Mouse (Mus musculus) midbrain, embryonic 14.5 days (tissue): ENCODE results near the gene Hoxa3. TPM values are rescaled to one million over a fixed set of nuclear protein-coding genes. Genes with fewer than 3 reads are reported as not detected.

Source experiments
- ATAC-seq: fragments of 200-750 bp; cut with Nextera tagmentation; 2 replicates; pipeline ENCODE4 v1.8.0; 2017; ENCODE audit warnings: moderate number of reproducible peaks, moderate library complexity; ENCODE audit not compliant: low FRiP score, low TSS enrichment
- DNase-seq: peaks from one replicate; pipeline ENCODE4 v3.0.0-alpha.2; 2015
- H3K27ac ChIP-seq: fragments of 300-500 bp; sonication (generic); replicated peaks from 2 replicates; pipeline ENCODE4 v1.5.1; 2014; ENCODE audit warnings: mild to moderate bottlenecking, low read depth, low read length, moderate library complexity
- H3K27me3 ChIP-seq: fragments of 300-500 bp; sonication (generic); 2 replicates; pipeline ENCODE4 v1.6.1; 2014; ENCODE audit warnings: low read length, control low read depth, mixed read lengths; ENCODE audit not compliant: control insufficient read depth, insufficient read depth
- H3K36me3 ChIP-seq: fragments of 300-500 bp; sonication (generic); 2 replicates; pipeline ENCODE4 v1.6.1; 2014; ENCODE audit warnings: low read length, control low read depth; ENCODE audit not compliant: control insufficient read depth, insufficient read depth
- H3K4me1 ChIP-seq: fragments of 300-500 bp; sonication (generic); 2 replicates; pipeline ENCODE4 v1.6.1; 2014; ENCODE audit warnings: mild to moderate bottlenecking, antibody characterized with exemption, low read length, control low read depth; ENCODE audit not compliant: control insufficient read depth, insufficient read depth
- H3K4me2 ChIP-seq: fragments of 300-500 bp; sonication (generic); 2 replicates; pipeline ENCODE4 v1.6.1; 2014; ENCODE audit warnings: mild to moderate bottlenecking, low read length, moderate library complexity
- H3K4me3 ChIP-seq: fragments of 300-500 bp; sonication (generic); replicated peaks from 2 replicates; pipeline ENCODE4 v1.5.1; 2014; ENCODE audit warnings: low read depth, low read length
- H3K9ac ChIP-seq: fragments of 300-500 bp; sonication (generic); replicated peaks from 2 replicates; pipeline ENCODE4 v1.6.1; 2014; ENCODE audit warnings: mild to moderate bottlenecking, low read length, moderate library complexity
- H3K9me3 ChIP-seq: fragments of 300-500 bp; sonication (generic); 2 replicates; pipeline ENCODE4 v1.6.1; 2016; ENCODE audit warnings: low read length, control low read depth, mixed read lengths; ENCODE audit not compliant: control insufficient read depth
- WGBS: fragments of 180-500 bp; shearing (Covaris S2); extraction: QIAGEN DNeasy Blood & Tissue Kit; methylation state at CpG from one replicate; pipeline ENCODE4 v1.1.7; 2014; 5-methylcytosine and 5-hydroxymethylcytosine counted together
- polyA plus RNA-seq: library from polyadenylated mRNA; unstranded; fragments of >200 nt; fragmentation: Nextera tagmentation; extraction: Ambion mirVana; gene quantifications from 2 replicates; pipeline ENCODE4 v1.2.1, GENCODE M21; 2014

Hoxa3 gene
- polyA plus RNA-seq, 1 experiment from 2014 or later, result not detected

DNA sequence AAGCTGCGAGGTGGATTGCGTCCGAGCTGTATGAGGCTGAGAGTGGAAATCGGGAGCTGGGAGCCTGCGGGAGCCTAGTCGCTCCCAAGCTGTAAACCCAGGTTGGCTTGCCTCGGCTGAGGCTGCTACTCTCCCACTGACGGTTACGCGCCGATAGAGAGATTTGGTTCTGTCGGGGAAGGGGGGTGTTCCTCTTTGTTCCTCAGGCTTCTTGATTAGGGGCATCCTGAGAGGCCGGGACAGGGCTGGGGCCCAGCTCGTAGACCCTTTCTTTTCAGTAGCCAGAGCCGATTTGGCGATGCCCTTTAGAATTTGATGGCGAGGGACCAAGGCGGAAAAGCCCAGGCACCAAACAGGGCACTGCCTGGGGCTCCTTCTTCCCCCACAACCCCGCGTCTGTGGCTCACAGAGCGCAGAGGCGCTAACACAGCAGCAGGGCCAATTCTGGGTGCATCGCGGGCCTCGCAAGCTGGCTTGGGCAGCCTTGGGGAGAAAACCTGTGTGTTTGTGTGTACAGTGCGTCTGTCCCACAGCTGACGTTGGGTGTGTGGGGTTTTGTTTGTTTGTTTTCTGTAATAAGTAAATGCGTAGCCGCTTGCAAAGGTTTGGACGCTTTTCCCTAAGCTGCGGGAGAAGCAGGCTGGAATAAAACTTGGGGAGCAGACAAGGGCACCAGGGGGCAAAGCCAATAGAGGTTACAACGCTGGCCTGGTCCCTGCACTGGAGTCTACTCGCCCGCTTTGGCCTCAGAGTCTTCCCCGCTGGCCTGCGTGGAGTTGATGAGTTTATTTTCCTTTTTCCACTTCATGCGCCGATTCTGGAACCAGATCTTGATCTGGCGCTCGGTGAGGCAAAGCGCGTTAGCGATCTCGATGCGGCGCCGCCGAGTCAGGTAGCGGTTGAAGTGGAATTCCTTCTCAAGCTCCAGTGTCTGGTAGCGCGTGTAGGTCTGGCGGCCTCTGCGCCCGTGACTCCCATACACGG, 7.2 kb downstream of the Hoxa3 start:
- no peaks in the 10 kb centered on the region for H3K36me3 ChIP-seq
- H3K9ac ChIP-seq, result no peak overlapping the region
- no peak overlapping the region for H3K4me2 ChIP-seq
- no peak overlapping the region for H3K4me3 ChIP-seq
- no peaks in the 10 kb centered on the region for H3K4me1 ChIP-seq
- ATAC-seq (no peak), DNase-seq (no peak)
- WGBS, result under 1% methylated on average over 55 of the region's 55 CpGs
- no peaks in the 10 kb centered on the region for H3K9me3 ChIP-seq
- peaks cover 99% of the 10 kb centered on the region for H3K27me3 ChIP-seq
- H3K27ac ChIP-seq, result no peak overlapping the region

DNA sequence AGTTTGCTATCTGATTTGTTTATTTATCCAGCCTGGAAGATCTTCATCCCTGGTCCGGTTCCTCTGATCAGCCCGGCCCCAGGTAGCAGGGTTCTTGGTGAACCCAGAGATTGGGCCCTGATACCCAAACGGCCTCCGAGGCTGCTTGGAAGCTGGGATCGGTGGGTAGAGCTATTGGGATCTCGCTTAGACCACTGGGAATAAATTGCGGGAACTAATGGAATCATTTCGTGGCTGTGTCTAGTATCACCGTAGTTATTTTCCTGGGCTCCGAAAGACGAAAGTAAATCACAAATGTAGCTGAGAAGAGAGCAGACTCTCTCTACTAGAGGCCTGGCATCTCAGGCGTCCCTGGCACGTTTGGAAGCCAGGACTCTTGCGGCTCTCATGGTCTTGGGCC, 7.9 kb downstream of the Hoxa3 start:
- Histone ChIP-seq H3K9ac (no peak overlapping the region), H3K9me3 (no peaks in the 10 kb centered on the region), H3K4me2 (no peak overlapping the region), H3K27me3 (peaks cover 100% of the 10 kb centered on the region), H3K36me3 (no peaks in the 10 kb centered on the region), H3K4me1 (no peaks in the 10 kb centered on the region), H3K27ac (no peak overlapping the region), H3K4me3 (no peak overlapping the region)
- DNase-seq (no peak), ATAC-seq (no peak)
- WGBS, result 5% methylated on average over 14 of the region's 14 CpGs

DNA sequence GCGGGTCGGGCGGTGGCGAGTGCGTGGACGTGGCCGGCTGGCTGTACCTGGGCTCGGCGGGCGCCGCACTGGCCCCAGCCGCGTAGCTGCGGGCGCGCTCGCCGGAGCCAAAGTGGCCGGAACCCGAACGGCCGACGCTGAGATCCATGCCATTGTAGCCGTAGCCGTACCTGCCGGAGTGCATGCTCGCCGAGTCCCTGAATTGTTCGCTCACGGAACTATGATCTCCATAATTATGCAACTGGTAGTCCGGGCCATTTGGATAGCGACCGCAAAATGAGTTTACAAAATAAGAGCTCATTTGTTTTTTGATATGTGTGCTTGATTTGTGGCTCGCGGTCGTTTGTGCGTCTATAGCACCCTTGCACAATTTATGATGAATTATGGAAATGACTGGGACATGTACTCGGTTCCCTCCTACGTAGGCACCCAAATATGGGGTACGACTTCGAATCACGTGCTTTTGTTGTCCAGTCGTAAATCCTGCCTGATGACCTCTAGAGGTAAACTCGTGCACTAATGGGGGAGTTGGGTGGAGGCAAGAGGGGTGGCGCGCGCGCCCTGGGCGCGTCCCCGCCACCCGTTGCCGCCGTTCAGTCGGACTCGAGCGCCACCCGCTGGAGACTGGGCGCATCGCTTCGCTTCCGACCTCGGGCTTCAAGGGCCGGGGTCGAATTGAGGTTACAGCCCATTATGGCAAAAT, 8.9 kb downstream of the Hoxa3 start, which contains the start of gene Hoxa5:
TSS of gene Hoxa5 (minus strand) at position 538 of the 703 bp plus-strand sequence.
- Histone ChIP-seq H3K27ac (no peak within 1 kb of the TSS), H3K9me3 (no peaks in the 10 kb centered on the region), H3K4me2 (peak within 1 kb of the TSS; percentile 29), H3K4me3 (no peak within 1 kb of the TSS), H3K9ac (no peak within 1 kb of the TSS), H3K4me1 (no peaks in the 10 kb centered on the region), H3K36me3 (no peaks in the 10 kb centered on the region), H3K27me3 (peaks cover 100% of the 10 kb centered on the region)
- DNase-seq (no peak), ATAC-seq (no peak)
- WGBS, result under 1% methylated on average over 65 of the region's 65 CpGs

DNA sequence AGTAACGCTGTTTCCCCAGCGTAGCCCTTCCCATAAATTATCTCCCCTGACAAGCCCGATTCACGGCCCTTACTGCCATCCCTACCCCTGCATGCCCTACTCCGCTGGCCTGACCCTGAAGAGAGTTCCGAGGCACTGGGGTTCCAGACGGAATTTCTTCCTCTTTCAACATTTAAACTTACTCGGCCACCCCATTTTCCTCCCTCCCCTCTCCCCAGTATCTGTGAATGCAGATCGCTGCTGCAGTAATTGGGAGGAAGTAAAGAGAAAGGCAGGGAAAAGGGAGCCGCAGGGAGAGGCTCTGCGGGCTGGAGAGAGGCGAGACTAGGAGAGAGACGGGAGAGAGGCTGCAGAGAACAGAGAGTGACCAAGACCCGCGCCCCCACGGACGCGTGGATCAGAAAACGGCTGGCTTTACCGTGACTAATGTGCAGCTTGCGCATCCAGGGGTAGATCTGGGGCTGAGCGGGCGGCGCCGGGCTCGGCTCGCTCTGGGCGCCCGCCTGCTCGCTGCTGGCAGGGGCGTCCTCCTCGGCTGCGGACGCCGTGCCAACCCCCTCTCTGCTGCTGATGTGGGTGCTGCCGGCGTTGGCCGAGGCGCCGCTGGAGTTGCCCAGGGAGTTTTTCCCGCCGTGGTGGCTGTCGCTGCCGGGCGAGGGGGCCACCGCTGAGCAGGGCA, 9.6 kb downstream of the Hoxa3 start:
- H3K4me3 ChIP-seq, result no peak overlapping the region
- ATAC-seq, result no peak
- H3K4me2 ChIP-seq, result peak overlapping the region; percentile 29

DNA sequence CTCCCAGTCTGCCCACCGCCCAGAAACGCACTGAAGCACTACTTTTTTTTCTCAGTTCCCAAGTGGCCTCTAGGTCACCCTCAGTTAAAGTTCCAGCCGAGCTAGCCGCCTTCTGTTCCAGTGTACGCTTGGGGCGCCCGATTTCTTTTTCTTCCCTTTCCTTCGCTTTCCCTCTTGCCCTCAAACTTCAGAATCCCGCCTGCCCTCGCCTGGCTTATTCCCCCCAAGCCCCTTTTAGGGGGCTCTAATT, 10.1 kb downstream of the Hoxa3 start:
- WGBS, result under 1% methylated on average over 10 of the region's 10 CpGs
- H3K9me3 ChIP-seq, result no peaks in the 10 kb centered on the region
- no peak overlapping the region for H3K9ac ChIP-seq
- H3K4me3 ChIP-seq, result no peak overlapping the region
- no peaks in the 10 kb centered on the region for H3K4me1 ChIP-seq
- DNase-seq (no peak), ATAC-seq (no peak)
- H3K4me2 ChIP-seq, result no peak overlapping the region
- H3K36me3 ChIP-seq, result no peaks in the 10 kb centered on the region
- H3K27ac ChIP-seq, result no peak overlapping the region
- H3K27me3 ChIP-seq, result peaks cover 100% of the 10 kb centered on the region

More for the DNA sequence above, 9.6 kb downstream of the Hoxa3 start:
- peaks cover 100% of the 10 kb centered on the region for H3K27me3 ChIP-seq
- H3K36me3 ChIP-seq, result no peaks in the 10 kb centered on the region
- 1% methylated on average over 46 of the region's 46 CpGs for WGBS
- H3K9ac ChIP-seq, result no peak overlapping the region
- no peaks in the 10 kb centered on the region for H3K9me3 ChIP-seq
- no peak for DNase-seq
- H3K27ac ChIP-seq, result no peak overlapping the region
- no peaks in the 10 kb centered on the region for H3K4me1 ChIP-seq

DNA sequence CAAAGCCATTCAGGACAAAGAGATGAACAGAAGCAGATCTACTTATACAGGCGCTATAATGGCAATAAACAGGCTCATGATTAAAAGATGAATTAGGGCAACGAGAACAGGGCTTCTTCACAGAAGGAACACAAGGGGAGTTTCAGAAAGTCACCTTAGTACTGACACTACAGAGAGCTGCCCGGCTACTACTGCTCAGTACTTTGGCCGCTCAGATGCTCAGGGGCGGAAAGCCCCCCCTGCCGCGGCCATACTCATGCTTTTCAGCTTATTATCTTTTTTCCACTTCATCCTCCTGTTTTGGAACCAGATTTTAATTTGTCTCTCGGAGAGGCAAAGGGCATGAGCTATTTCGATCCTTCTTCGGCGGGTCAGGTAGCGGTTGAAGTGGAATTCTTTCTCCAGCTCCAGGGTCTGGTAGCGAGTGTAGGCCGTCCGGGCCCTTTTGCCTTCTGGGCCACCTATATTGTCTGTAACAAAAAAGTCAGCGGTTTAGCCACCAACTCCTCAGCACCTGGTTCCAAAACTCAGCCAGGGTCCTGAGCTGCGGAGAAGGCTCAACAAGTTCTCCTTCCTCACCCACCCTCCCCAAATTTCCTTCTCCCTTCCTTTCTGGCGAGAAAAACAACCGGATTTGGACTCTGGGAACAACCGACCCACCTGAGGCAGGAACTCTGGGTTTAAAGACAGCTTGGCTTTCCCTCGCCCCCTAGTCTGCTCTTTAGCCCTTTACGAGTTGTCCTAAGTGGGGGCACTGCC, 10.6 kb downstream of the Hoxa3 start:
- Histone ChIP-seq H3K9ac (no peak overlapping the region), H3K27me3 (peaks cover 100% of the 10 kb centered on the region), H3K4me2 (no peak overlapping the region), H3K9me3 (no peaks in the 10 kb centered on the region), H3K4me3 (no peak overlapping the region), H3K36me3 (no peaks in the 10 kb centered on the region), H3K4me1 (no peaks in the 10 kb centered on the region), H3K27ac (no peak overlapping the region)
- ATAC-seq, result no peak
- DNase-seq, result no peak
- 2% methylated on average over 22 of the region's 22 CpGs for WGBS

DNA sequence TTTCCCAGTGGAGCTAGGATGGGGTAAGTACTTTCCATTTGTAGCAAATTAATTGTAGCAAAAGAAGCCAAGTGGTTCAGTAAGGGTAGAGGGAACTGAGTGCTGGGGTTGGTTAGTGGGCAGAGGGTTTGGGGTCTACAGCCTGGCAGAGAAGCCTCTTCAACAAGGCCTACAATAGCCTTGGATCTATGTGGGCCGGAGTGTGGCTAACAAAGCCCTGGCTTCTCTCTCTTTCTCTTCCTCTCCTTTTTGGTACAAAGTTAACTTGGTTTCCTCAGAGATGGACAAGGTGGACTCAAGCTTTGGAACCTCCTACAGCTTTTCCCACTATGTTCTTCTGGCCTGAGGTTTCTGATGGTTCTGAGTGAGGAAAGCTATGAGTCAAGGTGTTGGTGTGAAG, 11.9 kb downstream of the Hoxa3 start:
- no peak overlapping the region for H3K4me3 ChIP-seq
- WGBS, result 13% methylated on average over 1 of the region's 1 CpGs

DNA sequence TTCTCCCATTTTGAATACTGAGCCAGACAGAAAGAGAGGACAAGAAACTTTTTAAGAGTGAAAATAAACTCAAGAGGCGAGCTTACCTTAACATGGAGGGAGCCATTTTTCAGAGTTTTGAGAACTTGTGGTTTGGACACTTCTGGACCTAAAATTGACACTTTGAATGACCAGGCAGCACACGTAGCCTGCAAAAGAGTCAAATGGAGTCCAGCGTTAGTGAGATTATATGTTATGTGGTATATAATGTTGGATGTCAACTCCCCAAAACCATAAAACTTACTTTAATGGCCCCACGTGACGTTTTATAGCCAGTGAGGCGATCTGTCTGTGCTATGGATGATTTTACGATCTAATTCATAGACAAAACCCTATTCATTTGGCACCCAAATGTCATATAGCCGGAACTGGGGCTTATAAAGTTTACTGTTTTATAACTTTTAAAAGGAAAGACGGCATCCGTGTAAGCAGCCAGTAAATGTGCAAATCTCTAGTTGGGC, 12.3 kb downstream of the Hoxa3 start:
- WGBS, result 6% methylated on average over 10 of the region's 10 CpGs
- Histone ChIP-seq H3K36me3 (no peaks in the 10 kb centered on the region), H3K9ac (no peak overlapping the region), H3K4me1 (no peaks in the 10 kb centered on the region), H3K27me3 (peaks cover 100% of the 10 kb centered on the region), H3K9me3 (no peaks in the 10 kb centered on the region), H3K27ac (no peak overlapping the region), H3K4me3 (no peak overlapping the region), H3K4me2 (no peak overlapping the region)
- no peak for ATAC-seq
- no peak for DNase-seq

More for the DNA sequence above, 11.9 kb downstream of the Hoxa3 start:
- Histone ChIP-seq H3K36me3 (no peaks in the 10 kb centered on the region), H3K9ac (no peak overlapping the region), H3K4me1 (no peaks in the 10 kb centered on the region), H3K4me2 (no peak overlapping the region), H3K27ac (no peak overlapping the region), H3K27me3 (peaks cover 100% of the 10 kb centered on the region), H3K9me3 (no peaks in the 10 kb centered on the region)
- no peak for ATAC-seq
- DNase-seq, result no peak
